Mouse (Mus musculus) myocyte (in vitro differentiated cells): Measurements from ENCODE around the gene Sp2.

Source experiments
- CEBPB ChIP-seq: IDR thresholded peaks from 2 replicates; pipeline ENCODE4 v1.6.1; 2011; ENCODE audit warnings: mild to moderate bottlenecking, moderate library complexity; ENCODE audit not compliant: poor library complexity, insufficient read depth, severe bottlenecking
- MAX ChIP-seq: IDR thresholded peaks from one replicate; pipeline ENCODE4 v1.6.1; 2011; ENCODE audit warnings: low read depth, mild to moderate bottlenecking, control low read depth
- MYOG ChIP-seq, 3 experiments: IDR thresholded peaks; one replicate each; pipeline ENCODE4 v1.6.1; 2011; ENCODE audit warnings: control low read depth in 2 of 3, low read depth in 2 of 3, mild to moderate bottlenecking in 2 of 3; ENCODE audit not compliant: insufficient read length in 2 of 3, control insufficient read depth in 1 of 3, insufficient read depth in 1 of 3
- POLR2A ChIP-seq: IDR thresholded peaks from one replicate; pipeline ENCODE4 v1.6.1; 2011; ENCODE audit warnings: low read depth, mild to moderate bottlenecking, control low read depth, moderate library complexity; ENCODE audit not compliant: insufficient read length
- SRF ChIP-seq: IDR thresholded peaks from one replicate; pipeline ENCODE4 v1.6.1; 2011; ENCODE audit warnings: low read depth; ENCODE audit not compliant: control insufficient read depth, insufficient read length
- TCF12 ChIP-seq: IDR thresholded peaks from one replicate; pipeline ENCODE4 v1.6.1; 2011; ENCODE audit warnings: mild to moderate bottlenecking, control low read depth; ENCODE audit not compliant: poor library complexity, insufficient read depth, severe bottlenecking
- USF1 ChIP-seq: IDR thresholded peaks from one replicate; pipeline ENCODE4 v1.6.1; 2011; ENCODE audit warnings: low read depth, mild to moderate bottlenecking, control low read depth, moderate library complexity

- TF ChIP-seq POLR2A (no peak), MAX (no peak), SRF (no peak), USF1 (no peak), TCF12 (no peak), CEBPB (no peak), MYOG (IDR thresholded peaks at IDR 0.05; ENCODE audit: control insufficient read depth in 1 of 3, insufficient read depth in 1 of 3, insufficient read length in 2 of 3, low read depth in 2 of 3) (no peak)
These were observed 72.8 kb downstream of the Sp2 start for GRCm38 (mm10) chr11:96910003-96910402.
